Mouse (Mus musculus) erythroblast, embryonic 14.5 days (primary cell): ENCODE data around the gene Izumo1r.

Experiments
- GATA1 ChIP-seq: IDR thresholded peaks from 2 replicates; pipeline ENCODE4 v1.6.1; 2012; ENCODE audit warnings: low read length, inconsistent platforms, mixed read lengths
- TAL1 ChIP-seq: IDR thresholded peaks from 3 replicates; pipeline ENCODE4 v1.6.1; 2012; ENCODE audit warnings: low read length, inconsistent platforms, mixed read lengths

GRCm38 (mm10) chr9:14931211-14931610 lies 27.5 kb upstream of the Izumo1r start:
- TF ChIP-seq GATA1 (no peak), TAL1 (no peak)
